22 mouse cellular contexts compared by ENCODE assay signal in the genomic region with DNA sequence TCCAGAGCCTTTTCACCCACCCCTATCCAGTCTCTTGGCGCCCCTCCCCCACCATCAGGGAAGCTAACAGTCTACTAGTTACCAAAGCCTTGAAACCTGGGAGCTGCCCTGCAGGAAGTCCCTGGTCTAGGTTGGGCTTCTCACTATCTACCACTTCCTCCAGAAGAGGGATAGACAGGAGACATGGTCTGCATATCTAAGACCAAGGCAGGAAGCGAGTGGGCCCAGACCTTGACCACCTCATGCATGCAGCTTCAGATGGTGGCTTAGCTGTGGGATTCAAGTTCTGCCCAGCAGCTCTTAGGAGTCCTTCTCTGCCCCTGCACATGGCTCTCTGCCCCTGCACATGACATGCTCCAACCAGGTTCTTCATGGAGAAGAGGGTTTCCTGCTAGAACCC. TPM values are rescaled to one million over a fixed set of nuclear protein-coding genes. Genes with fewer than 3 reads are reported as not detected.
DNase-seq lines count a peak whose midpoint lies in the region; ATAC-seq lines count a peak whose summit lies in the region.
"Had no signal": no experiment of that assay in that cellular context is flagged by ENCODE, and none has a peak within 500 bp of the region (broad histone marks: within the 10 kb centered on the region; RNA-seq: fewer than 3 reads in every experiment).

No protein-coding gene starts in this region.

- ATAC-seq in common myeloid progenitor, adult 5-6 weeks (replicated peaks; ENCODE audit: low read depth, poor library complexity, severe bottlenecking): peak; percentile 48
- ATAC-seq: activated CD4-positive, CD25-positive, alpha-beta regulatory T cell, adult 4 months; CD4-positive, CD25-positive, alpha-beta regulatory T cell, adult 4 months; forebrain, embryonic 14.5 days; forebrain, embryonic 16.5 days; Patski had no signal

- peak; percentile 46 for DNase-seq in cerebellum, adult 9-11 months
- DNase-seq in cerebellum, adult 11 months: no peak
- peak; percentile 50 for DNase-seq in testis, postnatal 10 days (ENCODE audit: low spot score)
- no peak for DNase-seq in testis, postnatal 14 days (ENCODE audit: low spot score)
- no peak for DNase-seq in heart, adult 8-10 months (ENCODE audit: low spot score)
- DNase-seq in kidney, adult 8-10 months: no peak
- DNase-seq: adrenal gland, adult 8-10 months; adrenal gland, postnatal 14 days; adrenal gland, postnatal 36 days; B cell, adult 2 months; cerebellum, adult 18-20 months; cerebellum, postnatal 10 days; embryo, embryonic 11 days had no signal

RNA-seq across cellular contexts. Expression of gene Tpcn2, which starts 34.9 kb away (rescaled TPM):
- 8.7 and 9.6 TPM in 2 replicates for total RNA-seq in common myeloid progenitor, adult 5-6 weeks (2017)
- 1 to 10 TPM; 1.7 to 4.7 (median 2.5) TPM for total RNA-seq in heart, adult 8-10 months (2022)

RNA-seq across cellular contexts. Expression of gene 1810010D01Rik, which starts 41.0 kb away (rescaled TPM):
- not detected in 2 replicates for total RNA-seq in common myeloid progenitor, adult 5-6 weeks (2017)
- 1 to 10 TPM in 1 of 4 experiments, not detected in 3; 1.1 TPM for total RNA-seq in heart, adult 8-10 months (2022)
- total RNA-seq: adrenal gland, adult 18-20 months; adrenal gland, postnatal 14 days; CH12.LX; G1E had no signal

RNA-seq across cellular contexts. Expression of gene Mrgprf, which starts 51.7 kb away (rescaled TPM):
- total RNA-seq in common myeloid progenitor, adult 5-6 weeks (2017): not detected in 2 replicates
- 1 to 10 TPM; 1.7 to 2.9 (median 2.5) TPM for total RNA-seq in heart, adult 8-10 months (2022)
- total RNA-seq: CH12.LX had no signal

Comparison
In these comparisons a context has a peak if more than half of its experiments do, and no peak if none do; other contexts are left out.
1. DNase-seq: peak in cerebellum, adult 9-11 months (single experiment) and testis, postnatal 10 days (single experiment); none in cerebellum, adult 11 months (single experiment), testis, postnatal 14 days (single experiment), heart, adult 8-10 months (single experiment) and kidney, adult 8-10 months (0 of 2).